Mouse (Mus musculus) urinary bladder, postnatal 25 days (tissue): Measurements from ENCODE around the gene Dhrs2.
A peak's percentile ranks its signal among the peaks of the same experiment; 100 is the strongest.

Source experiments
- DNase-seq: peaks from one replicate; pipeline ENCODE4 v3.0.0; 2022; ENCODE audit warnings: low spot score

Gene Dhrs2

DNA sequence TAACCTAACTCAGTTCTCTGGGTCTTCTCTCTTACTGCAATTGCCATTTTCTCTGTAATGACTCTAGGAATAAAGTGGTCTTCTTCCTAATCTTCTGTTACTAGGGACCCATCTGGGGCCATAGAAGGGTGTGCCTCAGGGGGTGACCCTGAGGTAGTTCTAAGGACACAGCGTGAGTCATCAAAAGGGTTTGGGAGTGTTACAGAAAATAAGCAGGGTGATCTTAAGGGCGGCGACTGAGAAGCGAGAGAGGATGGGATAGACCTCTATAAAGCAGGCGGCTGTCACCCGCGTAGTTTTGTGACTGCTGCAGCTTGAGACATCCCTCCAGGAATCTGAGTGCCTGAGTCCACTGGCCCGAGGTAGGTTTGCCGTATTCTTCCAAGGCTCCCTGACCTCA, at the start of gene Dhrs2:
Gene Dhrs2 (plus strand): TSS at position 301 of the 400 bp plus-strand sequence.
- no peak for DNase-seq

DNA sequence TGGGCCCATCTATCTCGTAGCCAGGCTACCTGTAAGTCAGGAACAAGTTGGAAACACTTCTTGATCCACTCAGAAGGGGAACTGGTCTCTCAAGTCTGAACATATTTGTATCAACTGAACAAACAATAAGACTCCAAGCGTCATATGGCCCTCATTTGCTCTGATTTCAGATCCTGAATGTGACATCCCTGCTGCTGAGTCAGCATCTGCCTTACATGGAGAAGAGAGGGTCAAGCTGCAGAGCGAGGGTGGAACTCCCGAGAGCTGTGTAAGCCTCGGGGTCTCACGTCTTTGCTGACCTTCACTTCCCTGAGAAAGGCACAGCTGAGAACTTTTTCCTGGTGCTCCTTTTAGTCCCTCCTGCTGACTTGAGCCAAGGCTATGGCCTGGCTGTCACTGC, 47.6 kb upstream of the Dhrs2 start:
- no peak for DNase-seq

DNA sequence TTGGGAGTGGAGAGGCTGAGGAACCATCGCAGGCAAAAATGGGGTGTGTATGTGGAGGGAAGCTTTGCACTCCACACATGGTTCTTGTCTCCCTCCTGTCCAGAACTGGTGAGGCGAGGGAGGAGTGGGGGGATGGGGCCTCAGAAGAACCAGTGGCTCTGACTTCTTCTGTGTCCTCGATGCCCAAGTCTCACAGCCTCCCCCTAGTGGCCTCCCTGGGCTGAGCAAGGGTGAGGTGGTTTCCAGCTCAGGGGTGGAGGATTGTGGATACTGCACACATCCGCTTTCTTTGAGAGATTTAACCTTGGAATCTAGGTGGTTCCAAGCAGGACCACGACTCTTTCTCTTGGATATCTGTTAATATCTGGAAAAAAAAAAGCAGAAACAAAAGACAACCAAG, 44.5 kb upstream of the Dhrs2 start:
- peak; percentile 43 for DNase-seq

DNA sequence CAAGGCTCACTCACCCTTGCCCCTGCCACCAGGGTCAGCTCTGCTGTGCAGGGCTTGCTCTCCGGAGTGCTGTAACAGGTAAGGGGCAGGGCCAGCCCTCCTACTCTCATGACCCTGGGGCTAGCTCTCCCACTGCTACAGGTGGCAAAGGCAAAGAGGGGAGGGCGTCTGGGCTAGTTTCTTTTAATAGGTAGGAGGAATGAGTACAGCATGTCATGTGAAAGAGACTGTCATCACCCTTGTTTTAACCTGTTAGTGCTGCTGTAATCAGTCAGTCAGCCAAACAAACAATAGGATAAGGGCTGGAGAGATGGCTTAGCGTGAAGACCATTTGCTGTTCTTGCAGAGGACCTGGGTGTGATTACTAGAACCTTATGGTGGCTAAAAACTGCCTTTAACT, 40.9 kb upstream of the Dhrs2 start:
- no peak for DNase-seq

DNA sequence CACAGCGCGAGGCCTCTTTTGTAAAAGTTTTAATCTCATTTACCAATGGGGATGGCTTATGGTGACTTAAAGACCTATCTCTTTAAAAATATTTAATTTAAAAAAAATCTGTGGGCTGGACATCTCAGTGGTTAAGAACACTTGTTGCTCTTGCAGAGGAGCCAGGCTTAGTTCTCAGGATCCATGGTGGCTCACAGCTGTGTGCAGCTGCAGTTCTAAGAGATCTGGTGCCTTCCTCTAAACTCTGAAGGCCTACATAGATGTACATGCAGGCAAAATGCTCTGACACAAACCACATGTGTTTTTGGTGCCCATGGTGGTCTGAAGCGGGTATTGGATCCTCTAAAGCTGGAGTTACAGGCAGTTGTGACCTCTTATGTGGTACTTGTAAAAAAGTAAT, 38.6 kb upstream of the Dhrs2 start:
- no peak for DNase-seq

DNA sequence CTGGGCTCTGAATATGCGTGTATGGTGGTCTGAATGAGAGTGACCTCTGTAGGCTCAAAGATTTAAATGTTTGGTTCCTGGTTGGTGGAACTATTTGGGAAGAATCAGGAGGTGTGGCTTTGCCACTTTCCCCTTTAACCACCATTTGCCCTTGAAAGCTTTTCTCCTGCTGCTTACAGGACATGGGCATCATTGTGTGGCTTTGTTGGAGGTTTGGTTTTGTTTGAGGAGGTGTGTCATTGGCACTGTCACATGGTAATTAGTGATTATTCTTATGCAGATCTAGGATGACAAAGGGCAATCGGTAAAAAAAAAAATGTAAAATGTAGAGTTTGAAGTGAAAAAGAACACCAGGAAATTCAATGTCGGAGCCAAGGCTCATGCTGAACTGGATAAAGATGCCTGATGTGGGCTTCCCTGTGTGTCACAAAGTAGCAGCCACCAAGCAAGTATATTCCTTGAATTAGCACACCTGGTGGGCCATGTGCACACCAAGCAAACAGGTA, 37.1 kb upstream of the Dhrs2 start:
- DNase-seq, result no peak

DNA sequence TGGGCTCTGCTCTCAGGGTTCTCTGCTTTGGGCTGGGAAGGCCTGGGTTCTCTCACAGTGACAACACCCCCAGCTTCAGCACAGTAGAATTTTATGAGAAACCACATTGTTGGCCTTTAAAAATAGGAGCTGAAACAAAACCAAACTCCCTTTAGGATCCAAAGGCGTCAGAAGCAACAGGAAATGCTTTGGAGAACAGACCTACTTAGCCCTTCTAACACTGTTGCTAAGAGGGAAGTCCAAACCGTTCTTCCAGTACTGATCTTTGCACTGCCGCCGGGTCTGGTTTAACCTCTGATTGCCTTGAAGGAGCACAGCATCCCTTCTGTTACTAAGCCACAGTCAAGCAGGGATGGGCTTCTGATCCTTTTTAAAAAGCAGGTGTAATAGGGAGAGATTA, 33.3 kb upstream of the Dhrs2 start:
- no peak for DNase-seq

DNA sequence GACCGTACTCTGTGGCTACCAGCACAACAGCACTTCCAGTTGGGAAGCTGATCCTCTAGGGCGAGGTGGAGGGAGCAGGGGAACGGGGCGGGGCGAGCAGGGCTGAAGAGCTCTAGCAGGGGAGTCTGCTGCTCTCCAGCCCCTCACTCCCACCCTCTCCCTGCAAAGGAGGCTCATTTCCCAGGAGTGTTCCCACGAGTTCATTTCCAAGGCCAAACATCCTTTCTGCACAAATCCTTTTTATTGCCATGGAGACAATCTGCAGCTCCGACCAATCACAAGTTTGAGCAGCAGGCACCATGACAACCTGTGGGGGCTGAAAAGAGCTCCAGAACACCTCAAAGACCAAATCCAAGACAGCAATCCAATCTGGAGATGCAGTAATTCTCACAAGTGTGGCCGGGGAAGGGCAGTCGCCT, 32.4 kb upstream of the Dhrs2 start:
- no peak for DNase-seq

DNA sequence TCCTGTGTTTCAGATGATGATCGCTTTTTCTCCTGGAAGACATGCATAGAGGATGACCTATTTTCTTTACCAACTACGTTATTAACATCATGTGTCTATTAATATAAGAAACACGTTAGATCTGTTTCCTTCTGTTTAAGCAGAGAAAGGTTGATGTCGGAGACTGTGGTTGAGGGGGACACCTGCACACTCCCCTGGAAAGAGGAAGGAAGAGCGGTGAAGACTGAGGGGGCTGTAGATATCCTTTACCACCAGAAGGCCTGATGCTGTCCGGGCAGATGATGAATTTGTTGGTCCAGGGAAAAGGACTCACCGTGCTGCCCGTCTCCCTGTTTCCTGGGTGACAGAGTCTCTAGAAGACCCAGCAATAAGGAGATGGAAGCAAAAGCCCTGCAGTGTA, 28.5 kb upstream of the Dhrs2 start:
- no peak for DNase-seq

DNA sequence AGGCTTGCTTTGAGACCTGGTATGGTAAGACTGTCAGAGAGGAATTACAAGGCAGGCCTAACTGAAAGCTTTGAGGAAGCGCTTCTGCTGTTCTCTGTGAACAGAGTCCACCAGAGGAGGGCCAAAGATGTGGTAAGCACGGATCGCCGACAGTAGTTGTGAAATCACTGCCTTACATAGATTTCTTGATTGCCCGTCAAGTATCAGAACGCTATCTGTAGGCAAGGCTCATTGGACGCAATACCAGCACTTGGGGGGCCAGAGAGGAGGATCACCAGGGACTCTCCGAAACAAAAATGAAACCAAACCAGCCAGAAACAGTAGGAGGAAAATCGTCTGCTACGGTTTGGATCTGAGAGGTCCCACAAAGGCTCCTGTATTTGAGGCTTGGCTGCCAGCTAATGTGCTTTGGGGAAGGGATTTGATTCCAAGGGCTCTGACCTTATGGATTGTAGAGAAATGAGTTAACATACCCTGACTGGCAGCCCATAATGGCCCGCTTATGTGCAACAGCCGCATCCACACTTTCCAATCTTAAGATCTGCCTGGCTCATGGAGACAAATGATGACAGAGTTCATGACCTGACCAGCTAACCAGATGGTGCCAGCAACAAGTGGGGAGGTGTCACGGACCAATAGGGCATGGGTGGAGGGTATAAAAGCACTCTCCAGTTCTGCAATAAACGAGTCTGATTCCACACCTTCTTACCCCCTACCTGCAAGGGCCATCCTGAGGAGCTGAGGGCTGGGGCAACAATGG, 27.8 kb upstream of the Dhrs2 start:
- no peak for DNase-seq

DNA sequence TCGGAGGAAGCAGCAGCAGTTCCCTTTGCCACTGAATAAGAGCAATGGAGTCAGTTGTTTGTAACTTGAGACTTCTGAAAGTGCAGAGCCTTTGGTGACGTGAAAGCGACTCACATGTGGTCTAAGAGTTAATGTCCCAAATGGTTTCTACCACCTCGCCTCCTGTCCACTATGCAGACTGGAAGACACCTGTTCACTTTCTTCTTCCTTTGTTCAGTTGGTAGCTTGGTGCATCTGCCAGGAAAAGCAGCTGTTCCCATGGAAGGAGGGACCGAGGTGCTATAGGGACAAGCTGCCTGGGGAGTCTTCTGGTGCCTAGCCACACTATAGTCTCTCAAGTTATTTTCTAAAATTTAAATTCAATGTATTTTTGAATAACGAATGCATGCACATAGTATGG, 27.0 kb upstream of the Dhrs2 start:
- DNase-seq, result no peak

DNA sequence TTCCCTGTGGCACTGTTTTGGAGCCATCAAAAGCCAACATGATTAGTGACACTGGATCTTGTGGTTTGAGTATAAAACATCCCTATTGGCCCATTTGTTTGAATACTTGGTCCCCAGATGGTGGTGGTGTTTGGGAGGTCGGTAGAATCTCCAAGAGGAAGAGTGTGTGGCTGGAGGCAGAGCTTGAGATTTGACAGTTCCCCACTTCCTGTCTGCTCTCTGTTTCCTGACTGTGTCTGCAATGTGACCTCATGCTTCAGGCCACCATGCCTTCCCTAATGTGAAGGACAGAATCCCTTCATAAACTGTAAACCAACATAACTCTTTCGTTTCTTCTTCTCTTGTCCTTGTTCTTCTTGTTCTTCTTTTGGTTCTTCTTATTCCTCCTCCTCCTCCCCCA, 24.7 kb upstream of the Dhrs2 start:
- no peak for DNase-seq

DNA sequence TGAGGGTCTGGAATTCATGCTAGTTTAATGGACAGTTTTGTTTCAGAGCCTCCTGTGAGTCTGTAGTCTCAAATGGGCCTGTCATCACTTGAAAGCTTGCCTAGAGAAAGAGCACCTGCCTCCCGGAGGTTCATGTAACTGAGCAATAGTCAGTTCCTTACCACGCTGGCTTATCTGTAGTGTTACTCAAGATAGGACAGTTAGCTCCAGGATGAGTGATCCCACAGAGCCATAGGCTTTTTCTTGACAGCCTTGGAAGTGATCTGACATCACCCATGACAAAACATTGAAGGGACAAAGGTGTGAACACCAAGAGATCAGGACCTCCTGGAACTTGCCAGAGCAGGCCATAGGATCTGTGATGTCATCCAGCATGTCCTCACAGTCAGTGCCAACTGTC, 23.6 kb upstream of the Dhrs2 start:
- no peak for DNase-seq

DNA sequence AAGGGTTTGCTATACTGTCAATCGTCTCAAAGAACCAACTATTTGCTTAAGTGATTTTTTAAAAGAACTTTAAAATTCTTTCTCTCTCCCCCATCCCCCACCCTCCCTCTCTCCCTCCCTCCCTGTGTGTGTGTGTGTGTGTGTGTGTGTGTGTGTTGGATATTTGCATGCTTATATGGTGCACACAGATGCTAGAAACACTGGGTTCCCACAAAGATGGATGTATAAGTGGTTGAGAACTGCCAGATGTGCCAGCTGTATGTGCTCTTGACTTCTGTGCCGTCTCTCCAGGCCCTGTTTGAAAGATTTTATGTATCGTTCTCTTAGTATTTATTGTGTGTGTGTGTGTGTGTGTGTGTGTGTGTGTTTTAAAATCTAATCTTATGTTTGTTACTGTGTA, 17.3 kb upstream of the Dhrs2 start:
- no peak for DNase-seq

DNA sequence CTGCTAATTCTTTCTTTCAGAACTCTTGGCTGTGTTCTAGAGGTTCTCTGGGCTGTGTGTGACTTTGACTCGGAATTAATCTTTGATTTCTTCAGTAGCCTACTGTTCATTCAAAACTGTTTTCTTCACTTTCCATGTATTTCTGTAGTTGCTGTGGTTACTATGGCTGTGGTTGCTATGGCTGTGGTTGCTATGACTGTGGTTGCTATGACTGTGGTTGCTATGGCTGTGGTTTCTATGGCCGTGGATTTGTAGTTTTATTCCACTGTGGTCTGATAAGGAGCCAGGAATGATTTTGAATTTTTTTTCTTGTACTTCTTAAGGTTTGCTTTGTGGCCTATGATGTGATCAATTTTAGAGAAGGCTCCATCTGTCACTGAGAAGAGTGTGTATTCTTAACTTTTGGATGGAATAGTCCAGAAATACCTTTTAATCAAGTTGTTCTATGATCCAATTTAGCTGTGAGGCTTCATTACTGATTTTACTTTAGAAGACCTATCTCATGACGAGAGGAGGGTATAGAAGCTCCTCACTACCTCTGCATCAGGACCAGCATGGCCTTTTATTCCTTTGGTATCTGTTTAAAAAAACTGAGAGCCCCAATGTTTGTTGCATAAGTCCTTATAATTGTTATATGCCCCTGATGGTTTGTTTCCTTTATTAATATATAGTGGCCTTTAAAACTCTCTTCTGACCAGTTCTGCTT, 16.6 kb upstream of the Dhrs2 start:
- no peak for DNase-seq

DNA sequence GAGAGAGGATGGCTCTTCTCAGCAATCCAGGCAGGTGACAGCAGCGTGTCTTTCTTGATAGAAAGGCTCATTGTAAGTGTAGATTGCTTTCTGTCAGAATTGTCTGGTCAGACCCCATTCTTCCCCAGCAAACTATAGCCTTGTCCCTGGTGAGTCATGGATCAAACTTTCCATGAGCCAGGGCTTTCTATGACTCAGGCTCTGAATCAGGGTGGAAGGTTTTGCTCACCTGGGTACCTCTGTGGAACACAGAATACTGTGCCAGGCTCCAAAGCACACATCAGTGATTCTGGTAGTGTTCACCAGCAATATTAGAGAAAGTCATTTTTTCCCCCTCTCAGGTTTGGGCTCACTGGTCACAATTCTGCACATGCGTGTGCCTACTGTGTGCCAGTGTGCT, 13.5 kb upstream of the Dhrs2 start:
- DNase-seq, result no peak

DNA sequence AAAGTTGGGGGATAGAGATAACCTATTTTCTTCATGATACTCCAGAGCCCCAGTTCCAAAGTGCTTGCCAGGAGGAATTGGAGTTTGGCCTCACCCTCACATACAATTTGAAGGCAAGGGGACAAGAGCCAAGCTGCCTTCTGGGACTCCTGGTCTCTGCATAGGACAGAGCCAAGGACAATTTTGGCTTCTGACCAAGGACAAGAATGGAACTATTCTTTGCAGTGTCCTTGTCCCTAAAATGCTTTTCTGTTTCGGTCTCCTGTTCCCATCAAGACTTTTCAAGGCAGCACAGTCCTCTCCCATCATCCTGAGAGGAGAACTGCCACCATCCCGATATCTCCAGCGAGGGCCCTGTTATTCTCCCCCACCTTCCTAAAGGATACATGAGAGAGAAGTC, 8.2 kb upstream of the Dhrs2 start:
- no peak for DNase-seq

DNA sequence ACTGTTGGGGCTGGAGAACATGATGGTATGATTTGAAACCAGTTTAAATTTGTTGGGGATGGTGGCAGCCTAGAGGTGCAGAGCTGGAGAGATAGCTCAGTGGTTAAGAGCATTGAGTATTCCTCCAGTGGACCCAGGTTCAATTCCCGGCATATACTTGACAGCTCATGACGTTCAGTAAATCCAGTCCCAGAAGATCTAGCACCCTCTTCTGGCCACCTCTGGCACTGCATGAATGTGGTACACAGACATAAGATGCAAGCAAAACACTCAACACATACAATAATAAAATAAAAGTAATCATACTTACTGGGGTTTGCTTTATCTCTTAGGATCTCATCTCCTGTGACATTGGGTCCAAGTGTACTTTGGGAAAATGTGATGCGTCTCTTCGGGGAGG, 7.3 kb upstream of the Dhrs2 start:
- DNase-seq, result no peak

DNA sequence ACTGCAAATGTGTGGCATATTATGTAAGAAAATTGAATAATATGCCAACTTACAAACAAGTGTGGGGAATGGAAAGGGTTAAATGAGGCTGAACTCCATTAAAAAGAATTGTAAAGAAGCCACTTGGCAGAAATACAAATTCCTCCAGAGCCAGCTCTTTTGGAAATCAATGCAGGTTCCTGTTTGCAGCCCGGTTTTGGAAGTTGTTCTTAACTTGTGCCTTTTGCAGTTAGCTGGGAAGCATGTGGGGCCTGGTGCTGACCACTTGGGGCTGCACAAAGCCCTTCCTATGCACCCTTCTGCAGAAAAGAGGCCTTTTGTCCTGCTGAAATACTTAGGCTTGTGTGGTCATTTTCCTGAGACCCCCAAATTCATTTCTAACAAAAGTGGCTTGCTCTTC, 1.4 kb downstream of the Dhrs2 start:
- DNase-seq, result no peak

DNA sequence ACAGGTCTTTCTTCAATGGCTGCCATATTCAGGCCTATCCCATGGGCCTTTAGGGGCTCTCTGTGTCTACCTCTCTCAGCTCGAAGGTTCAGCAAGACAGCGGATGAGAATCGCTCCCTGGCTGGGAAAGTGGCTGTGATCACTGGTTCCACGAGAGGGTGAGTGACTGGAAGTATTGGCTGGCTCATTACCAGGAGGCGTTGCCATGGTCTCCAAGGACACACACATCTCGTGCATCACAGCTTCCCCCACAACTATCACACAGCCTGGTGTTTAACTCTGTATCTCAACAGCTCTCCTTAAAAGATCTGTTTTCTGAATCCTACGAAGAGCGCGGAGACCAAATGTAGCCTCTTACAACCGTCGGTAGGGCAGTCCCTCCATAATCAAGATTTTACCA, 12.8 kb downstream of the Dhrs2 start:
- DNase-seq, result no peak

DNA sequence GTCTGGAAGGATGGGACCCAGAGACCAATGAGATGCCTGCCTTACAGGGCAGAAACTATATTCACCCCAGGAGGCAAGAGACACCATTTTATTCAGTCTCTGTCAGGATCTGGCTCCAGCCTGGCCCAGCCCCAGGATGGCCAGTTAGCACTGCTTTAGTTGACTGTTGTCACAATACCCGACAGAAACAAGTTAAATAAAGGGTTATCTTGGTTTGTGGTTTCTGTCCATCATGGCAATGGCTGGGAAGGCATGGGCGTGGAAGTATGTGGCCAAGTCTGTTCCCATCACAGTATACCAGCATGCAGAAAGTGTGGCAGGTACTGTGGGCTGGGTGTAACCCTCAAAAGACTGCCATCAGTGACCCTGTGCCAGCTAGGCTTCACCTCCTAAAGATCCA, 14.9 kb downstream of the Dhrs2 start:
- no peak for DNase-seq

DNA sequence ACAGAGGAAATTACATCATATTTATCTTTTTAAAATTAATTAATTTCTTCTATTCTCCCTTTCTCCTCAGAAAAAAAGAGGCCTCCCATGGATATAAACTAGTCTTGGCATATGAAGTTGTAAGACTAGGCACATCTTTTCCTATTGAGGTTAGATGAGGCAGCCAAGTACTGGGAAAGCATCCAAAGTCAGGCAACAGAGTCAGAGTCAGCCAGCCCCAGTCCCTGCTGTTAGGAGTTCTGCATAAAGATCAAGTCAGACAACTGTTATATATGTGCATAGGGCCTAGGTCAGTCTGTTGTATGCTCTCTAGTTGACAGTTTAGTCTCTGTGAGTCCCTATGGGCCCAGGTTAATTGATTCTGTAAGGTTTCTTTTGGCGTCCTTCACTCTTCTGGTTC, 20.9 kb downstream of the Dhrs2 start:
- no peak for DNase-seq

DNA sequence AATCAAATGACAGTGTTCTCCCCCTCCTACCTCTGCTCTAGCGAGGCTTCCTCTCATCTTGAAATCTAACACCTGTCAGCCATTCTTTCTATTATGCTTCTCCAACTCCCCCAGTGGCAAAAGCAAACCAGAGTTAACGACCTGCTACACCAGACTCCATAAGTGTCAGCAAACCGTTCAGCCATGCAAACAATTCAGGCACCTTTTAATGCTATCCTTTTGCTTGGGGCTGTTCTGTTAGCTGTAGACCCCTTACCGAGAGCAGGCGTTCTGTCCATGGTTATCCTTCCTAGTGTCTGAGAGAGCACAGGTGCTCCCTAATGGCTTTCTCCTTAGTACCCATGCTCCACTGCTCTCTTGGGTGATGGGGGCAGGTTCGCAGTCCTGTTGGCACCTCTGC, 25.4 kb downstream of the Dhrs2 start:
- no peak for DNase-seq

DNA sequence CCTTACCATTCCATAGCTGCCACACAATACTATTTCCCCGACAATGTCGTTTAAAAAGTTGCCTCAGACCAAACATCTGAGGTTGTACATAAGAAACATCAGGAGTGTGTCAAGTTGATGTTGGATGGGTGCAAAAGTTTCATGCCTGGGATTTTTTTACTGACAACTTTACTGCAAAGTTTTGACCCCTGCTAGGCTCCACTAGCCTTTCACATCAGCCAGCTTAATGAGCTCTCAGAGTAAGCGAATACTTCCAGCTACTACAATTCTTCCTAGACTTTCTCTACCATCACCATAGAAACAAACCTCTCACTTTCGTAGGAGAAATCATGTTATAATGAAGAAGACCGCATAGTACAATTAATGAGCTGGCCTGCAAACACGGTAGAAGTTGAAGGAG, 26.5 kb downstream of the Dhrs2 start:
- DNase-seq, result no peak
